Comparison of ENCODE assay signal across 8 mouse cellular contexts in the genomic region with DNA sequence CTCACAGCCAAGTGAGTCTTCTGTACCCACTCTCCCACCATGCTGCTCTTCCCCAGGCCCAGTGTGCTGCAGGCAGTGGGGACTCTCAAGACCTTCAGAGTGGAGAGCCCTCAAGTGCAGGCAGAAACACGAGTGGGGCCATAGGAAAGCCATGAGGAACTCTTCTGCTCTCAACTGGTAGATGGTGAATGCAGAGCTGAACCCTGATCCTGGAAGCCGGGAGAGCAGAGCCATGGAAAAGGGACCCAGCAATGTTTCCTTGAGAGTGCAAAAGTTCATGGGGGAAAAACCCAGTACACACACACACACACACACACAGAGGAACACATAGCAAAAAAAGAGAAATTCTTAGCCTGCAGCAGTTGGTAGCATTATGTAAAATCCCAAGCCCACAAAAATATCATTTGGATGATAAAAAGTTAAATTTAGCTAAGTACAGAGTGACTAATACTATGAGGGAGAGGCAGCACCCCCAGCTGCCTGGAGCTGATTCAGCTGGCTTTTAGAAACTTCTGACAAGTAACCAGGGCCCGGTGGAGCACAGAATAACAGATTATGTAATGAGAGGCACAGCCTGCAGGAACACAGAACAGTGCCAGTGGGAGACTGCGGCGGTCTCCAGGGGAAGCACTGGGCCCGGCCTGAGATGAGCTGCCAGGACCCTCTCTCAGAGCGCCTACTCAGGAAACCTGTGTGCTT. TPM values are rescaled to one million over a fixed set of nuclear protein-coding genes. Genes with fewer than 3 reads are reported as not detected.
DNase-seq lines count a peak whose midpoint lies in the region; ATAC-seq and TF ChIP-seq lines count a peak whose summit lies in the region.

No protein-coding gene starts in this region.

- no peaks in the 10 kb centered on the region for H3K9me3 ChIP-seq in intestine, embryonic 14.5 days (ENCODE audit: control insufficient read depth, low read length)

- H3K4me3 ChIP-seq in cerebellum, adult 2 months (replicated peaks; ENCODE audit: insufficient read depth, low read depth, low read length) = no peak overlapping the region
- H3K4me3 ChIP-seq in intestine, embryonic 14.5 days (ENCODE audit: low read depth, low read length) = no peak overlapping the region

- WGBS in cerebellum, adult 2 months = 38% methylated on average over 7 of the region's 7 CpGs
- 44% methylated on average over 7 of the region's 7 CpGs for WGBS in intestine, embryonic 14.5 days

- no peak overlapping the region; the same call in 1 of the 2 replicates for H3K4me2 ChIP-seq in intestine, embryonic 14.5 days (ENCODE audit: low read length)

- in situ Hi-C loops in Patski (cut with MboI; ENCODE audit: low pct_unique_long_range_greater_than_20kb) = no loop called here

- H3K9ac ChIP-seq in intestine, embryonic 14.5 days (ENCODE audit: low read length) = no peak overlapping the region

- peaks cover 31% of the 10 kb centered on the region for H3K4me1 ChIP-seq in cerebellum, adult 2 months (ENCODE audit: control insufficient read depth, insufficient read depth, low read length)
- peaks cover 16% of the 10 kb centered on the region for H3K4me1 ChIP-seq in intestine, embryonic 14.5 days (replicated peaks; ENCODE audit: control insufficient read depth, insufficient read depth, low read length)

- no peak for TF ChIP-seq CTCF in cerebellum, adult 2 months (IDR thresholded peaks at IDR 0.05; ENCODE audit: borderline replicate concordance, insufficient read depth, low read depth, low read length)
- TF ChIP-seq CTCF in Patski (IDR thresholded peaks at IDR 0.05) = no peak

- no peaks in the 10 kb centered on the region for H3K36me3 ChIP-seq in intestine, embryonic 14.5 days (ENCODE audit: control insufficient read depth, insufficient read depth, low read length)

- POLR2A ChIA-PET in Patski (lab: Charles Lee) = interaction anchor here (0.6 to 1.2 kb wide), 2 partner anchors 12 to 55 kb away, joined by 3 to 4 read pairs; no protein-coding TSS in a partner anchor

- TF ChIP-seq POLR2A in cerebellum, adult 2 months (IDR thresholded peaks at IDR 0.05; ENCODE audit: borderline replicate concordance, insufficient read depth, low read length) = no peak

- DNase-seq in cerebellum, adult 2 months = peak; percentile 53 to 66
- no peak for DNase-seq in cerebellum, adult 8-10 months
- peak; percentile 91 for DNase-seq in Patski (ENCODE audit: low read depth, low spot score)
- peak; percentile 86 to 94 for DNase-seq in frontal cortex, postnatal 36 days (ENCODE audit: low spot score in 2 of 2)
- DNase-seq in intestine, embryonic 14.5 days (ENCODE audit: low spot score) = no peak
- DNase-seq in left cerebral cortex, postnatal 14 days (ENCODE audit: low spot score in 2 of 2) = peak; percentile 87 to 96
- DNase-seq in skeletal muscle tissue, adult 2 months (ENCODE audit: low read depth, low spot score) = peak; percentile 91

- ATAC-seq in Patski = peak; percentile 73
- ATAC-seq in intestine, embryonic 14.5 days (replicated peaks; ENCODE audit: low FRiP score, low TSS enrichment, low read depth) = no peak
- no peak for ATAC-seq in inflammation-experienced regulatory T-cells, adult 6 months

- peak overlapping the region; percentile 49; the same call in 1 of the 2 replicates for H3K27ac ChIP-seq in cerebellum, adult 2 months (ENCODE audit: insufficient read depth, low read length)
- H3K27ac ChIP-seq in intestine, embryonic 14.5 days (ENCODE audit: low read depth) = peak overlapping the region; percentile 33; the same call in 1 of the 2 replicates

- CTCF ChIA-PET in Patski (lab: Charles Lee) = interaction anchor here (0.7 to 2.8 kb wide), 3 partner anchors 11 to 25 kb away, joined by 3 to 5 read pairs (median 3); no protein-coding TSS in a partner anchor

- no peaks in the 10 kb centered on the region for H3K27me3 ChIP-seq in cerebellum, adult 2 months (ENCODE audit: control insufficient read depth, insufficient read depth, low read length)
- H3K27me3 ChIP-seq in Patski = no peaks in the 10 kb centered on the region
- H3K27me3 ChIP-seq in intestine, embryonic 14.5 days (replicated peaks; ENCODE audit: control insufficient read depth, insufficient read depth, low read length) = no peaks in the 10 kb centered on the region

- intact Hi-C loops in left cerebral cortex, postnatal 14 days (cut with DNase I) = loop anchor here (2.0 kb wide), 2 partner anchors 28 to 34 kb away; partner anchors contain the start of gene Pitpnm2

RNA-seq across cellular contexts. Expression of gene Pitpnm2, which starts 28.4 kb away (rescaled TPM):
- polyA plus RNA-seq in cerebellum, adult 2 months (2012; rRNA removed) = 54.2 and 64.2 TPM in 2 replicates
- polyA plus RNA-seq in Patski (2021) = 33.3 TPM
- 6.2 and 6.7 TPM in 2 replicates for polyA plus RNA-seq in intestine, embryonic 14.5 days (2014; fragmentation: Nextera tagmentation; extraction: Ambion mirVana)
- total RNA-seq in left cerebral cortex, postnatal 14 days (2021) = 100 to 1,000 TPM; 202 to 237 TPM
- 10 to 100 TPM in 2 of 3 experiments, 1 to 10 TPM in 1; 5.5 to 15.7 (median 11.1) TPM for polyA plus RNA-seq in inflammation-experienced regulatory T-cells, adult 6 months (2017; shearing (Covaris generic))

Comparison
In these comparisons a context has a peak if more than half of its experiments do, and no peak if none do; other contexts are left out.
1. DNase-seq: peak in cerebellum, adult 2 months (2 of 2), Patski (single experiment), frontal cortex, postnatal 36 days (2 of 2), left cerebral cortex, postnatal 14 days (2 of 2) and skeletal muscle tissue, adult 2 months (single experiment); none in cerebellum, adult 8-10 months (single experiment) and intestine, embryonic 14.5 days (single experiment).